Comparison of ENCODE assay signal across 20 mouse cellular contexts in genomic region chr13:91649926-91650325, GRCm38 (mm10).
DNase-seq lines count a peak whose midpoint lies in the region; ATAC-seq lines count a peak whose summit lies in the region.
"Had no signal": no experiment of that assay in that cellular context is flagged by ENCODE, and none has a peak within 500 bp of the region (broad histone marks: within the 10 kb centered on the region; RNA-seq: fewer than 3 reads in every experiment).

No protein-coding gene starts in this region.

- no peaks in the 10 kb centered on the region for H3K4me1 ChIP-seq in embryonic facial prominence, embryonic 11.5 days (ENCODE audit: control insufficient read depth, insufficient read depth, low read length)
- no peaks in the 10 kb centered on the region for H3K4me1 ChIP-seq in embryonic facial prominence, embryonic 10.5 days
- H3K4me1 ChIP-seq: intestine, embryonic 15.5 days; limb, embryonic 12.5 days; neural tube, embryonic 13.5 days had no signal

- H3K36me3 ChIP-seq in embryonic facial prominence, embryonic 11.5 days (replicated peaks; ENCODE audit: control insufficient read depth, insufficient read depth, low read depth, low read length) = no peaks in the 10 kb centered on the region
- H3K36me3 ChIP-seq in embryonic facial prominence, embryonic 10.5 days (replicated peaks) = peaks cover 14% of the 10 kb centered on the region
- H3K36me3 ChIP-seq: intestine, embryonic 15.5 days had no signal

- peak; percentile 14 for DNase-seq in embryonic facial prominence, embryonic 11.5 days (ENCODE audit: low spot score)
- DNase-seq in embryonic facial prominence, embryonic 10.5 days (ENCODE audit: low spot score) = no peak
- peak; percentile 21 for DNase-seq in R1 (ENCODE audit: low read depth, low spot score)
- DNase-seq in kidney, adult 8-10 months = peak; percentile 46 to 49
- peak; percentile 39 to 72 for DNase-seq in kidney, postnatal 25 days
- no peak for DNase-seq in gastrocnemius, postnatal 4 days (ENCODE audit: low spot score in 2 of 2)
- no peak for DNase-seq in cerebellum, postnatal 25 days
- DNase-seq: cerebellum, postnatal 36 days; gastrocnemius, postnatal 14 days; lung, postnatal 10 days; thymus, postnatal 25 days had no signal

- H3K27me3 ChIP-seq in embryonic facial prominence, embryonic 11.5 days (ENCODE audit: control insufficient read depth, insufficient read depth, low read length) = no peaks in the 10 kb centered on the region
- no peaks in the 10 kb centered on the region for H3K27me3 ChIP-seq in embryonic facial prominence, embryonic 10.5 days (replicated peaks; ENCODE audit: low read depth, poor library complexity, severe bottlenecking)
- H3K27me3 ChIP-seq: intestine, embryonic 15.5 days; limb, embryonic 12.5 days; megakaryocyte, embryonic 14.5 days; neural tube, embryonic 13.5 days had no signal

- H3K4me3 ChIP-seq in embryonic facial prominence, embryonic 11.5 days (ENCODE audit: low read depth, low read length) = no peak overlapping the region
- no peak overlapping the region for H3K4me3 ChIP-seq in embryonic facial prominence, embryonic 10.5 days
- H3K4me3 ChIP-seq: forebrain, embryonic 10.5 days; intestine, embryonic 15.5 days; limb, embryonic 12.5 days; megakaryocyte, embryonic 14.5 days; neural tube, embryonic 13.5 days had no signal

- no peak overlapping the region for H3K9ac ChIP-seq in embryonic facial prominence, embryonic 11.5 days (replicated peaks; ENCODE audit: low read length)
- H3K9ac ChIP-seq: hindbrain, embryonic 14.5 days; intestine, embryonic 15.5 days; limb, embryonic 12.5 days; liver, embryonic 14.5 days; neural tube, embryonic 13.5 days had no signal

- WGBS in embryonic facial prominence, embryonic 11.5 days = 74% methylated on average over 7 of the region's 7 CpGs
- 75% methylated on average over 7 of the region's 7 CpGs for WGBS in embryonic facial prominence, embryonic 10.5 days

- no peaks in the 10 kb centered on the region for H3K9me3 ChIP-seq in embryonic facial prominence, embryonic 11.5 days (replicated peaks; ENCODE audit: control insufficient read depth, low read length)
- no peaks in the 10 kb centered on the region for H3K9me3 ChIP-seq in embryonic facial prominence, embryonic 10.5 days
- H3K9me3 ChIP-seq: forebrain, embryonic 10.5 days; intestine, embryonic 15.5 days; limb, embryonic 12.5 days; megakaryocyte, embryonic 14.5 days; neural tube, embryonic 13.5 days had no signal

- no peak overlapping the region for H3K27ac ChIP-seq in embryonic facial prominence, embryonic 11.5 days (replicated peaks; ENCODE audit: low read depth, low read length)
- H3K27ac ChIP-seq in embryonic facial prominence, embryonic 10.5 days (replicated peaks) = no peak overlapping the region
- H3K27ac ChIP-seq: forebrain, embryonic 10.5 days; hindbrain, embryonic 14.5 days; intestine, embryonic 15.5 days; limb, embryonic 12.5 days; liver, embryonic 14.5 days; neural tube, embryonic 13.5 days had no signal

- H3K4me2 ChIP-seq in embryonic facial prominence, embryonic 11.5 days (ENCODE audit: low read depth, low read length) = no peak overlapping the region
- H3K4me2 ChIP-seq: heart, embryonic 11.5 days; hindbrain, embryonic 14.5 days; intestine, embryonic 15.5 days; limb, embryonic 12.5 days; neural tube, embryonic 13.5 days had no signal

- no peak for ATAC-seq in embryonic facial prominence, embryonic 11.5 days (replicated peaks; ENCODE audit: insufficient number of reproducible peaks, low FRiP score, low TSS enrichment, low read depth)
- ATAC-seq in erythroid progenitor cell, adult 5-6 weeks (replicated peaks; ENCODE audit: low FRiP score, poor library complexity, severe bottlenecking) = no peak
- ATAC-seq: intestine, embryonic 15.5 days had no signal

Comparison
In these comparisons a context has a peak if more than half of its experiments do, and no peak if none do; other contexts are left out.
1. DNase-seq: peak in embryonic facial prominence, embryonic 11.5 days (single experiment), R1 (single experiment), kidney, adult 8-10 months (2 of 2) and kidney, postnatal 25 days (2 of 2); none in embryonic facial prominence, embryonic 10.5 days (single experiment), gastrocnemius, postnatal 4 days (0 of 2) and cerebellum, postnatal 25 days (0 of 2).